Mouse (Mus musculus): Measurements from ENCODE around the gene Iqcn. TPM values are rescaled to one million over a fixed set of nuclear protein-coding genes. Genes with fewer than 3 reads are reported as not detected.

Gene Iqcn
- polyA plus RNA-seq, 1 experiment from 2014 or later = 0.04 TPM

- H3K9me3 ChIP-seq (ENCODE audit: control insufficient read depth, low read length) = no peaks in the 10 kb centered on the region
- peak within 1 kb of the TSS; percentile 91 for H3K4me2 ChIP-seq
- H3K36me3 ChIP-seq (ENCODE audit: control insufficient read depth, insufficient read depth, low read length) = no peaks in the 10 kb centered on the region
- H3K9ac ChIP-seq (ENCODE audit: low read length) = peak within 1 kb of the TSS; percentile 82
- peak; percentile 90 for DNase-seq (ENCODE audit: low spot score, missing footprints)
- no peaks in the 10 kb centered on the region for H3K27me3 ChIP-seq (ENCODE audit: control insufficient read depth, insufficient read depth, low read length)
- H3K4me1 ChIP-seq (ENCODE audit: control insufficient read depth, insufficient read depth, low read length) = peaks cover 37% of the 10 kb centered on the region
- WGBS = 2% methylated on average over 14 of the region's 14 CpGs
- H3K4me3 ChIP-seq (ENCODE audit: low read depth, low read length) = peak within 1 kb of the TSS; percentile 79
- peak within 1 kb of the TSS; percentile 48; the same call in 1 of the 2 replicates for H3K27ac ChIP-seq (ENCODE audit: low read depth, low read length)
- peak; percentile 45 for ATAC-seq (ENCODE audit: low FRiP score)
Observed at GRCm38 (mm10) chr8:70660273-70660725, 43.0 kb upstream of the Iqcn start, which contains the start of gene Pgpep1. Gene Pgpep1, minus strand, starts transcription at chr8:70660388.

GRCm38 (mm10) chr8:70663691-70664090 lies 39.6 kb upstream of the Iqcn start:
- no peak overlapping the region for H3K4me3 ChIP-seq (ENCODE audit: low read depth, low read length)
- no peaks in the 10 kb centered on the region for H3K27me3 ChIP-seq (ENCODE audit: control insufficient read depth, insufficient read depth, low read length)
- WGBS = 53% methylated on average over 4 of the region's 4 CpGs
- H3K4me2 ChIP-seq = no peak overlapping the region
- ATAC-seq (ENCODE audit: low FRiP score) (no peak), DNase-seq (ENCODE audit: low spot score, missing footprints) (no peak)
- H3K36me3 ChIP-seq (ENCODE audit: control insufficient read depth, insufficient read depth, low read length) = no peaks in the 10 kb centered on the region
- H3K27ac ChIP-seq (ENCODE audit: low read depth, low read length) = no peak overlapping the region
- peaks cover 8% of the 10 kb centered on the region for H3K4me1 ChIP-seq (ENCODE audit: control insufficient read depth, insufficient read depth, low read length)
- no peak overlapping the region for H3K9ac ChIP-seq (ENCODE audit: low read length)
- no peaks in the 10 kb centered on the region; the same call in 1 of the 2 replicates for H3K9me3 ChIP-seq (ENCODE audit: control insufficient read depth, low read length)

- Histone ChIP-seq H3K4me3 (ENCODE audit: low read depth, low read length) (no peak overlapping the region), H3K9me3 (ENCODE audit: control insufficient read depth, low read length) (no peaks in the 10 kb centered on the region; the same call in 1 of the 2 replicates), H3K36me3 (ENCODE audit: control insufficient read depth, insufficient read depth, low read length) (no peaks in the 10 kb centered on the region), H3K27me3 (ENCODE audit: control insufficient read depth, insufficient read depth, low read length) (no peaks in the 10 kb centered on the region), H3K4me2 (no peak overlapping the region), H3K27ac (ENCODE audit: low read depth, low read length) (no peak overlapping the region), H3K4me1 (ENCODE audit: control insufficient read depth, insufficient read depth, low read length) (peaks cover 4% of the 10 kb centered on the region; the same call in 1 of the 2 replicates), H3K9ac (ENCODE audit: low read length) (no peak overlapping the region)
- ATAC-seq (ENCODE audit: low FRiP score) = no peak
- WGBS = 87% methylated on average over 3 of the region's 3 CpGs
- DNase-seq (ENCODE audit: low spot score, missing footprints) = no peak
Observed at GRCm38 (mm10) chr8:70664631-70665030, 38.6 kb upstream of the Iqcn start.

- DNase-seq (ENCODE audit: low spot score, missing footprints) (no peak), ATAC-seq (ENCODE audit: low FRiP score) (no peak; the same call in 1 of the 2 replicates)
- Histone ChIP-seq H3K36me3 (ENCODE audit: control insufficient read depth, insufficient read depth, low read length) (no peaks in the 10 kb centered on the region), H3K4me2 (no peak overlapping the region), H3K4me1 (ENCODE audit: control insufficient read depth, insufficient read depth, low read length) (no peaks in the 10 kb centered on the region), H3K27ac (ENCODE audit: low read depth, low read length) (no peak overlapping the region), H3K27me3 (ENCODE audit: control insufficient read depth, insufficient read depth, low read length) (no peaks in the 10 kb centered on the region), H3K9ac (ENCODE audit: low read length) (no peak overlapping the region), H3K9me3 (ENCODE audit: control insufficient read depth, low read length) (no peaks in the 10 kb centered on the region; the same call in 1 of the 2 replicates), H3K4me3 (ENCODE audit: low read depth, low read length) (no peak overlapping the region)
- WGBS = 86% methylated on average over 2 of the region's 2 CpGs
Observed at GRCm38 (mm10) chr8:70665599-70665998, 37.7 kb upstream of the Iqcn start.

GRCm38 (mm10) chr8:70667071-70667470 lies 36.2 kb upstream of the Iqcn start:
- H3K4me1 ChIP-seq (ENCODE audit: control insufficient read depth, insufficient read depth, low read length) = no peaks in the 10 kb centered on the region
- H3K27ac ChIP-seq (ENCODE audit: low read depth, low read length) = no peak overlapping the region
- no peaks in the 10 kb centered on the region for H3K27me3 ChIP-seq (ENCODE audit: control insufficient read depth, insufficient read depth, low read length)
- no peaks in the 10 kb centered on the region; the same call in 1 of the 2 replicates for H3K36me3 ChIP-seq (ENCODE audit: control insufficient read depth, insufficient read depth, low read length)
- ATAC-seq (ENCODE audit: low FRiP score) (no peak), DNase-seq (ENCODE audit: low spot score, missing footprints) (no peak)
- WGBS = 69% methylated on average over 5 of the region's 5 CpGs
- no peaks in the 10 kb centered on the region; the same call in 1 of the 2 replicates for H3K9me3 ChIP-seq (ENCODE audit: control insufficient read depth, low read length)
- H3K4me2 ChIP-seq = no peak overlapping the region
- H3K4me3 ChIP-seq (ENCODE audit: low read depth, low read length) = no peak overlapping the region
- no peak overlapping the region for H3K9ac ChIP-seq (ENCODE audit: low read length)

GRCm38 (mm10) chr8:70671615-70672324 lies 31.5 kb upstream of the Iqcn start:
- no peak overlapping the region for H3K9ac ChIP-seq (ENCODE audit: low read length)
- DNase-seq (ENCODE audit: low spot score, missing footprints) (no peak), ATAC-seq (ENCODE audit: low FRiP score) (no peak)
- no peaks in the 10 kb centered on the region for H3K27me3 ChIP-seq (ENCODE audit: control insufficient read depth, insufficient read depth, low read length)
- H3K36me3 ChIP-seq (ENCODE audit: control insufficient read depth, insufficient read depth, low read length) = no peaks in the 10 kb centered on the region; the same call in 1 of the 2 replicates
- H3K4me2 ChIP-seq = no peak overlapping the region
- peaks cover 5% of the 10 kb centered on the region for H3K4me1 ChIP-seq (ENCODE audit: control insufficient read depth, insufficient read depth, low read length)
- no peak overlapping the region for H3K4me3 ChIP-seq (ENCODE audit: low read depth, low read length)
- WGBS = 63% methylated on average over 10 of the region's 10 CpGs
- H3K9me3 ChIP-seq (ENCODE audit: control insufficient read depth, low read length) = no peaks in the 10 kb centered on the region; the same call in 1 of the 2 replicates
- H3K27ac ChIP-seq (ENCODE audit: low read depth, low read length) = no peak overlapping the region

- DNase-seq (ENCODE audit: low spot score, missing footprints) (peak; percentile 90), ATAC-seq (ENCODE audit: low FRiP score) (no peak)
- H3K4me3 ChIP-seq (ENCODE audit: low read depth, low read length) = peak overlapping the region; percentile 24; the same call in 1 of the 2 replicates
- H3K4me2 ChIP-seq = peak overlapping the region; percentile 41
- H3K27me3 ChIP-seq (ENCODE audit: control insufficient read depth, insufficient read depth, low read length) = no peaks in the 10 kb centered on the region
- H3K9me3 ChIP-seq (ENCODE audit: control insufficient read depth, low read length) = no peaks in the 10 kb centered on the region; the same call in 1 of the 2 replicates
- WGBS = 38% methylated on average over 19 of the region's 19 CpGs
- peak overlapping the region; percentile 68 for H3K9ac ChIP-seq (ENCODE audit: low read length)
- H3K27ac ChIP-seq (ENCODE audit: low read depth, low read length) = peak overlapping the region; percentile 71
- H3K4me1 ChIP-seq (ENCODE audit: control insufficient read depth, insufficient read depth, low read length) = peaks cover 5% of the 10 kb centered on the region
- no peaks in the 10 kb centered on the region; the same call in 1 of the 2 replicates for H3K36me3 ChIP-seq (ENCODE audit: control insufficient read depth, insufficient read depth, low read length)
Observed at GRCm38 (mm10) chr8:70672325-70673078, 30.8 kb upstream of the Iqcn start.

GRCm38 (mm10) chr8:70673079-70673856 lies 30.0 kb upstream of the Iqcn start, which contains the start of gene Lsm4:
Gene Lsm4, plus strand, starts transcription at chr8:70673248.
- Histone ChIP-seq H3K9me3 (ENCODE audit: control insufficient read depth, low read length) (no peaks in the 10 kb centered on the region; the same call in 1 of the 2 replicates), H3K27ac (ENCODE audit: low read depth, low read length) (peak within 1 kb of the TSS; percentile 87), H3K4me2 (peak within 1 kb of the TSS; percentile 74), H3K27me3 (ENCODE audit: control insufficient read depth, insufficient read depth, low read length) (no peaks in the 10 kb centered on the region), H3K4me3 (ENCODE audit: low read depth, low read length) (peak within 1 kb of the TSS; percentile 67), H3K4me1 (ENCODE audit: control insufficient read depth, insufficient read depth, low read length) (peaks cover 5% of the 10 kb centered on the region), H3K9ac (ENCODE audit: low read length) (peak within 1 kb of the TSS; percentile 82), H3K36me3 (ENCODE audit: control insufficient read depth, insufficient read depth, low read length) (no peaks in the 10 kb centered on the region; the same call in 1 of the 2 replicates)
- ATAC-seq (ENCODE audit: low FRiP score) = peak; percentile 98
- under 1% methylated on average over 60 of the region's 60 CpGs for WGBS
- DNase-seq (ENCODE audit: low spot score, missing footprints) = peak; percentile 100
